Comparison of ENCODE assay signal across 21 mouse cellular contexts in the genomic region with DNA sequence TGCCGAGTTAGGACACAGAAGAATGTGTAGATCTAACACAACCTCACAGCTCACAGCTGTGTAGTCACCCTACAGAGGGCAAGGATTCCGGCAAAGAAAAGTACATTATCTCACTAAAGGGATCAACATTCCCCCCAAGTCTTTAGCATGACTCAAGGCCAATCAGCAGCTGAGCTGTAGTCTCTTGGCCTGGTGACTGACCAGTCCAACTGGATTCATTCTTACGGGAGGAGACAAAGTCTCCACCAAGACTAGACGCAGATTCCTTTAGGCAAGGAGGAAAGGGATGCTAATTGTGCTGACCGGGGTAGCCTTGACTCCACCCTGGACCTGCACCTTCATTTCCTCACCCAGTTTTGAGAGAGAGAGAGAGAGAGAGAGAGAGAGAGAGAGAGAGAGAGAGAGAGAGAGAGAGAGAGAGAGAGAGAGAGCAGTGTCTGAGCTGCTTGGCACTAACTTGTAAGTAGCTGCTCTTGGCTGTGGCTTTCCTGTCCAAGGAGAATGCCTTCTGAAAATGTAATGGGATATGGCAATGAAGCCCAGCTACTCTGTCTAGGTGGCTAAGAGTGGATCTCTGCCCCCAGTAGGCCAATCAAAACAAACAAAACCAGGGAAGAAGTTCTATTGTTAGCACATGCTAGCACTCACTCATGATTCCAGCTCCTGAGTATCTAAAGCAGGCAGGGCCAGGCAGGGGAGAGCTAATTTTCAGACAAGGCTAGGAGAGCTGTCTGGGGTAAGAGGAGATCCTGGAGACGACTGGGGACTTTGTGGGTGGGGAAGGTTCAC.
DNase-seq lines count a peak whose midpoint lies in the region; ATAC-seq and TF ChIP-seq lines count a peak whose summit lies in the region.
"Had no signal": no experiment of that assay in that cellular context is flagged by ENCODE, and none has a peak within 500 bp of the region (broad histone marks: within the 10 kb centered on the region; RNA-seq: fewer than 3 reads in every experiment).

No protein-coding gene starts in this region.

- 0 out of 2 replicates have a peak, but pooled peaks have one; percentile 39 for ATAC-seq in heart, embryonic 16.5 days (replicated peaks; ENCODE audit: extremely low read depth, insufficient read depth, low FRiP score)
- ATAC-seq in midbrain, embryonic 15.5 days (replicated peaks) = no peak
- ATAC-seq: forebrain, postnatal 0 days; inflammation-experienced regulatory T-cells, adult 6 months had no signal

- no peaks in the 10 kb centered on the region for H3K27me3 ChIP-seq in heart, embryonic 16.5 days (ENCODE audit: control insufficient read depth, insufficient read depth, low read length)
- no peaks in the 10 kb centered on the region for H3K27me3 ChIP-seq in midbrain, embryonic 15.5 days (replicated peaks)
- H3K27me3 ChIP-seq: liver, embryonic 13.5 days had no signal

- peaks cover 13% of the 10 kb centered on the region for H3K4me1 ChIP-seq in heart, embryonic 16.5 days (ENCODE audit: control insufficient read depth, insufficient read depth, low read length)
- H3K4me1 ChIP-seq in midbrain, embryonic 15.5 days = no peaks in the 10 kb centered on the region
- H3K4me1 ChIP-seq: liver, embryonic 13.5 days had no signal

- DNase-seq in gastrocnemius, adult 2 months = no peak
- no peak for DNase-seq in gastrocnemius, postnatal 25 days
- no peak for DNase-seq in heart, adult 11 months
- peak; percentile 70 for DNase-seq in NIH3T3 (ENCODE audit: low read depth)
- no peak for DNase-seq in embryo, embryonic 11 days
- DNase-seq: adrenal gland, postnatal 36 days; cerebellum, adult 9-10 months; forebrain, postnatal 0 days; heart, postnatal 36 days; kidney, adult 2 months; liver, embryonic 13.5 days; lung, adult 2 months; lung, postnatal 14 days had no signal

- H3K4me3 ChIP-seq in gastrocnemius, adult 2 months = no peak overlapping the region
- no peak overlapping the region for H3K4me3 ChIP-seq in heart, embryonic 16.5 days (ENCODE audit: low read length)
- no peak overlapping the region for H3K4me3 ChIP-seq in midbrain, embryonic 15.5 days
- H3K4me3 ChIP-seq: embryonic facial prominence, embryonic 10.5 days; left cerebral cortex, adult 2 months; liver, embryonic 13.5 days had no signal

- 54% methylated on average over 6 of the region's 6 CpGs for WGBS in heart, embryonic 16.5 days
- WGBS in midbrain, embryonic 15.5 days = 77% methylated on average over 6 of the region's 6 CpGs

- H3K36me3 ChIP-seq in heart, embryonic 16.5 days (ENCODE audit: control insufficient read depth, insufficient read depth) = no peaks in the 10 kb centered on the region
- H3K36me3 ChIP-seq in midbrain, embryonic 15.5 days (replicated peaks) = no peaks in the 10 kb centered on the region
- H3K36me3 ChIP-seq: embryonic facial prominence, embryonic 10.5 days; liver, embryonic 13.5 days had no signal

- H3K4me2 ChIP-seq in heart, embryonic 16.5 days (ENCODE audit: low read depth, low read length) = no peak overlapping the region
- no peak overlapping the region for H3K4me2 ChIP-seq in midbrain, embryonic 15.5 days
- H3K4me2 ChIP-seq: hindbrain, embryonic 14.5 days; liver, embryonic 13.5 days; midbrain, embryonic 11.5 days had no signal

- no peak for TF ChIP-seq CTCF in gastrocnemius, adult 2 months (IDR thresholded peaks at IDR 0.05)

- intact Hi-C loops in gastrocnemius, adult 2 months (cut with DNase I) = no loop called here

- H3K9ac ChIP-seq in heart, embryonic 16.5 days (ENCODE audit: low read length) = no peak overlapping the region
- H3K9ac ChIP-seq in midbrain, embryonic 15.5 days = no peak overlapping the region
- H3K9ac ChIP-seq: forebrain, postnatal 0 days; hindbrain, embryonic 14.5 days; liver, embryonic 13.5 days had no signal

- no peaks in the 10 kb centered on the region for H3K9me3 ChIP-seq in heart, embryonic 16.5 days (replicated peaks; ENCODE audit: control insufficient read depth, low read length)
- no peaks in the 10 kb centered on the region for H3K9me3 ChIP-seq in midbrain, embryonic 15.5 days
- H3K9me3 ChIP-seq: embryonic facial prominence, embryonic 10.5 days; liver, embryonic 13.5 days had no signal

- peak overlapping the region; percentile 58 for H3K27ac ChIP-seq in gastrocnemius, adult 2 months
- no peak overlapping the region; the same call in 1 of the 2 replicates for H3K27ac ChIP-seq in heart, embryonic 16.5 days (ENCODE audit: low read length)
- no peak overlapping the region for H3K27ac ChIP-seq in midbrain, embryonic 15.5 days
- H3K27ac ChIP-seq: embryonic facial prominence, embryonic 10.5 days; hindbrain, embryonic 14.5 days; kidney, postnatal 0 days; left cerebral cortex, adult 2 months; liver, embryonic 13.5 days had no signal
